Mouse (Mus musculus): ENCODE measurements around the gene Gramd1b.

DNA sequence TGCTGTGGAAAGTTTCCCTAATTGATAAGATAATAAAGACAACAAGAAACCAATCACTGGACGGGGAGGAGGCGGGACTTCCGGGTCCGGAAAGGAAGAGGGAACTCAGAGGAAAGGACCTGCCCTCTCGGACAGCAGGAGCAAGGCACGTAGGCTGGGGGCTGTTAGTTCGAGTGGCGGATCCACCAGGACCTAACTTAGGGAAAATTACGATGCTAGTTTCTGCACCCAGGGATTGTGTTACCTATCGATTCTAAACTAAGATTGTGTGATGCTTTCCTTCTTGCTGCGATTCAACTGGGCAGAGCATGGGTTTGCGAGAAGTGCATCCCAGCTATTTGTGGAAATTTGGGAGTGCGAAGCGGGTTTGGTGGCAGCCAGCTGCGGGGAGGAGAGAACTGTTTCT, 116.7 kb downstream of the Gramd1b start:
- no peak for TF ChIP-seq GATA1 (IDR thresholded peaks at IDR 0.05; ENCODE audit: low read length)
- TF ChIP-seq TAL1 (IDR thresholded peaks at IDR 0.05; ENCODE audit: low read length): no peak

Data from erythroblast, embryonic 14.5 days (primary cell).